Mouse (Mus musculus): ENCODE measurements around the gene Rbms3. TPM values are rescaled to one million over a fixed set of nuclear protein-coding genes. Genes with fewer than 3 reads are reported as not detected.

The Rbms3 gene
- polyA plus RNA-seq, 1 experiment from 2014 or later, result 45.9 TPM

DNA sequence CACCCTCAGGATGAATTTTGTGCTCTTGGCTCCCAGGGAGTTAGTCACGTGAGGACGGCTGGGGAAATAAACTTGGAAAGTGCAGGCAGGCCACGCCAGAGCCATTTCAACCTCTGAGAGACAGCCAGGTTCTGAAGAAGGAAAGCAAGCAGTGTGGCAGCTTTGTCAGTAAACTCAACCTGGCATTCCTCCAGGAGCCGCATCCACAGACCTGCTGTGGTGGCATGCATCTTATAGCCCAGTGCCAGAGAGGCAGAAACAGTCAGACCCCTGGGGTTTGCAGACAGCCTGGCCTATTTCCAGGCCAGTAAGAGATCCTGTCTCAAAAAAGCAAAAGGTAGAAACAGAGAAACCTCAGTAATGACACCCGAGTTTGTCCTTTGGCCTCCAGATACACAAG, 1105.3 kb downstream of the Rbms3 start:
- H3K9ac ChIP-seq (replicated peaks; ENCODE audit: low read length), result no peak overlapping the region
- H3K36me3 ChIP-seq (replicated peaks; ENCODE audit: control insufficient read depth, insufficient read depth, low read depth, low read length), result no peaks in the 10 kb centered on the region
- no peaks in the 10 kb centered on the region for H3K4me1 ChIP-seq (ENCODE audit: control insufficient read depth, insufficient read depth, low read length)
- H3K4me2 ChIP-seq (ENCODE audit: low read depth, low read length), result no peak overlapping the region
- no peak overlapping the region for H3K4me3 ChIP-seq (ENCODE audit: low read depth, low read length)
- DNase-seq (ENCODE audit: low spot score) (no peak), ATAC-seq (replicated peaks; ENCODE audit: insufficient number of reproducible peaks, low FRiP score, low TSS enrichment, low read depth) (no peak)
- H3K27me3 ChIP-seq (ENCODE audit: control insufficient read depth, insufficient read depth, low read length), result no peaks in the 10 kb centered on the region
- H3K27ac ChIP-seq (replicated peaks; ENCODE audit: low read depth, low read length), result no peak overlapping the region
- H3K9me3 ChIP-seq (replicated peaks; ENCODE audit: control insufficient read depth, low read length), result no peaks in the 10 kb centered on the region
- WGBS, result 86% methylated on average over 5 of the region's 5 CpGs
